Mouse (Mus musculus): Measurements from ENCODE around the gene Catsper4. TPM values are rescaled to one million over a fixed set of nuclear protein-coding genes. Genes with fewer than 3 reads are reported as not detected.

The Catsper4 gene
- polyA plus RNA-seq, 1 experiment from 2014 or later = 0.37 TPM

- no peak overlapping the region for H3K27ac ChIP-seq (ENCODE audit: low read depth, low read length)
- H3K4me3 ChIP-seq (ENCODE audit: low read length) = no peak overlapping the region
- H3K9ac ChIP-seq (ENCODE audit: low read depth, low read length) = no peak overlapping the region
- H3K36me3 ChIP-seq (ENCODE audit: control insufficient read depth, insufficient read depth, low read length) = peaks cover 9% of the 10 kb centered on the region
- ATAC-seq (ENCODE audit: low FRiP score, low TSS enrichment) = no peak
- 92% methylated on average over 3 of the region's 3 CpGs for WGBS
- H3K4me1 ChIP-seq (ENCODE audit: control insufficient read depth, insufficient read depth, low read length) = no peaks in the 10 kb centered on the region
- H3K9me3 ChIP-seq (ENCODE audit: control insufficient read depth, low read length) = no peaks in the 10 kb centered on the region
- no peaks in the 10 kb centered on the region for H3K27me3 ChIP-seq (ENCODE audit: control insufficient read depth, insufficient read depth, low read length)
- H3K4me2 ChIP-seq (replicated peaks; ENCODE audit: low read depth, low read length) = no peak overlapping the region
Observed at GRCm38 (mm10) chr4:134172391-134172790, 54.8 kb downstream of the Catsper4 start.

GRCm38 (mm10) chr4:134166906-134167305 is 60.3 kb downstream of the Catsper4 start:
- 95% methylated on average over 3 of the region's 3 CpGs for WGBS
- peaks cover 6% of the 10 kb centered on the region for H3K36me3 ChIP-seq (ENCODE audit: control insufficient read depth, insufficient read depth, low read length)
- H3K9ac ChIP-seq (ENCODE audit: low read depth, low read length) = no peak overlapping the region
- H3K4me3 ChIP-seq (ENCODE audit: low read length) = no peak overlapping the region
- no peak overlapping the region for H3K4me2 ChIP-seq (replicated peaks; ENCODE audit: low read depth, low read length)
- H3K27me3 ChIP-seq (ENCODE audit: control insufficient read depth, insufficient read depth, low read length) = no peaks in the 10 kb centered on the region
- no peaks in the 10 kb centered on the region for H3K9me3 ChIP-seq (ENCODE audit: control insufficient read depth, low read length)
- no peaks in the 10 kb centered on the region for H3K4me1 ChIP-seq (ENCODE audit: control insufficient read depth, insufficient read depth, low read length)
- H3K27ac ChIP-seq (ENCODE audit: low read depth, low read length) = no peak overlapping the region
- no peak for ATAC-seq (ENCODE audit: low FRiP score, low TSS enrichment)

- H3K4me3 ChIP-seq (ENCODE audit: low read length) = no peak overlapping the region
- WGBS = 79% methylated on average over 3 of the region's 3 CpGs
- H3K27ac ChIP-seq (ENCODE audit: low read depth, low read length) = no peak overlapping the region
Observed at GRCm38 (mm10) chr4:134165548-134166465, 61.4 kb downstream of the Catsper4 start.

GRCm38 (mm10) chr4:134165024-134165423 is 62.2 kb downstream of the Catsper4 start:
- ATAC-seq (ENCODE audit: low FRiP score, low TSS enrichment) = no peak
- Histone ChIP-seq H3K36me3 (ENCODE audit: control insufficient read depth, insufficient read depth, low read length) (no peaks in the 10 kb centered on the region; the same call in 1 of the 2 replicates), H3K9me3 (ENCODE audit: control insufficient read depth, low read length) (no peaks in the 10 kb centered on the region), H3K4me3 (ENCODE audit: low read length) (no peak overlapping the region), H3K9ac (ENCODE audit: low read depth, low read length) (no peak overlapping the region), H3K4me2 (replicated peaks; ENCODE audit: low read depth, low read length) (no peak overlapping the region), H3K27me3 (ENCODE audit: control insufficient read depth, insufficient read depth, low read length) (no peaks in the 10 kb centered on the region), H3K4me1 (ENCODE audit: control insufficient read depth, insufficient read depth, low read length) (no peaks in the 10 kb centered on the region), H3K27ac (ENCODE audit: low read depth, low read length) (no peak overlapping the region)
- 80% methylated on average over 6 of the region's 6 CpGs for WGBS

More at GRCm38 (mm10) chr4:134165548-134166465, 61.4 kb downstream of the Catsper4 start:
- Histone ChIP-seq H3K4me1 (ENCODE audit: control insufficient read depth, insufficient read depth, low read length) (no peaks in the 10 kb centered on the region), H3K9ac (ENCODE audit: low read depth, low read length) (no peak overlapping the region), H3K4me2 (replicated peaks; ENCODE audit: low read depth, low read length) (no peak overlapping the region), H3K36me3 (ENCODE audit: control insufficient read depth, insufficient read depth, low read length) (peaks cover 4% of the 10 kb centered on the region), H3K9me3 (ENCODE audit: control insufficient read depth, low read length) (no peaks in the 10 kb centered on the region), H3K27me3 (ENCODE audit: control insufficient read depth, insufficient read depth, low read length) (no peaks in the 10 kb centered on the region)
- ATAC-seq (ENCODE audit: low FRiP score, low TSS enrichment) = no peak

GRCm38 (mm10) chr4:134164591-134164990 is 62.6 kb downstream of the Catsper4 start:
- no peak overlapping the region for H3K4me2 ChIP-seq (replicated peaks; ENCODE audit: low read depth, low read length)
- H3K27ac ChIP-seq (ENCODE audit: low read depth, low read length) = no peak overlapping the region
- no peak overlapping the region for H3K9ac ChIP-seq (ENCODE audit: low read depth, low read length)
- no peaks in the 10 kb centered on the region for H3K4me1 ChIP-seq (ENCODE audit: control insufficient read depth, insufficient read depth, low read length)
- H3K4me3 ChIP-seq (ENCODE audit: low read length) = no peak overlapping the region
- no peaks in the 10 kb centered on the region; the same call in 1 of the 2 replicates for H3K36me3 ChIP-seq (ENCODE audit: control insufficient read depth, insufficient read depth, low read length)
- whole genome bisulfite sequencing = 80% methylated on average over 5 of the region's 6 CpGs
- H3K9me3 ChIP-seq (ENCODE audit: control insufficient read depth, low read length) = no peaks in the 10 kb centered on the region
- no peaks in the 10 kb centered on the region for H3K27me3 ChIP-seq (ENCODE audit: control insufficient read depth, insufficient read depth, low read length)
- ATAC-seq (ENCODE audit: low FRiP score, low TSS enrichment) = no peak

Other genes with a start within 250 kb of the Catsper4 start
- 42.2 and 42.9 TPM in 2 replicates for gene Dhdds, start 226.5 kb downstream of the Catsper4 start, polyA plus RNA-seq (2014; fragmentation: Nextera tagmentation; extraction: Ambion mirVana)
- not detected in 2 replicates for gene Lin28a, start 208.5 kb downstream of the Catsper4 start, polyA plus RNA-seq (2014; fragmentation: Nextera tagmentation; extraction: Ambion mirVana)
- not detected in 2 replicates for gene Zfp683, start 173.5 kb downstream of the Catsper4 start, polyA plus RNA-seq (2014; fragmentation: Nextera tagmentation; extraction: Ambion mirVana)
- 4.5 and 6.0 TPM in 2 replicates for gene Crybg2, start 166.6 kb downstream of the Catsper4 start, polyA plus RNA-seq (2014; fragmentation: Nextera tagmentation; extraction: Ambion mirVana)
- 8.9 and 12.1 TPM in 2 replicates for gene Cd52, start 132.3 kb downstream of the Catsper4 start, polyA plus RNA-seq (2014; fragmentation: Nextera tagmentation; extraction: Ambion mirVana)
- 9.3 and 12.4 TPM in 2 replicates for gene Ubxn11, start 124.8 kb downstream of the Catsper4 start, polyA plus RNA-seq (2014; fragmentation: Nextera tagmentation; extraction: Ambion mirVana)
- gene Sh3bgrl3, start 98.6 kb downstream of the Catsper4 start, polyA plus RNA-seq (2014; fragmentation: Nextera tagmentation; extraction: Ambion mirVana) = 424 TPM in 2 replicates
- gene Cep85, start 40.3 kb downstream of the Catsper4 start, polyA plus RNA-seq (2014; fragmentation: Nextera tagmentation; extraction: Ambion mirVana) = 98.0 and 123 TPM in 2 replicates
- gene Gm7534, start 24.4 kb downstream of the Catsper4 start, polyA plus RNA-seq (2014; fragmentation: Nextera tagmentation; extraction: Ambion mirVana) = 0.34 and 0.50 TPM in 2 replicates
- 5.0 and 6.4 TPM in 2 replicates for gene Cnksr1, start 11.0 kb upstream of the Catsper4 start, polyA plus RNA-seq (2014; fragmentation: Nextera tagmentation; extraction: Ambion mirVana)
- gene E130218I03Rik, start 16.3 kb upstream of the Catsper4 start, polyA plus RNA-seq (2014; fragmentation: Nextera tagmentation; extraction: Ambion mirVana) = 0.41 TPM in 1 of 2 replicates, not detected in the other
- gene Zfp593, start 18.2 kb upstream of the Catsper4 start, polyA plus RNA-seq (2014; fragmentation: Nextera tagmentation; extraction: Ambion mirVana) = 17.5 and 18.9 TPM in 2 replicates
- not detected in 2 replicates for gene Gm30191, start 19.6 kb upstream of the Catsper4 start, polyA plus RNA-seq (2014; fragmentation: Nextera tagmentation; extraction: Ambion mirVana)
- 9.2 and 12.8 TPM in 2 replicates for gene Grrp1, start 26.7 kb upstream of the Catsper4 start, polyA plus RNA-seq (2014; fragmentation: Nextera tagmentation; extraction: Ambion mirVana)
- 14.9 and 18.8 TPM in 2 replicates for gene Pdik1l, start 60.5 kb upstream of the Catsper4 start, polyA plus RNA-seq (2014; fragmentation: Nextera tagmentation; extraction: Ambion mirVana)
- gene Trim63, start 87.7 kb upstream of the Catsper4 start, polyA plus RNA-seq (2014; fragmentation: Nextera tagmentation; extraction: Ambion mirVana) = 0.88 and 1.4 TPM in 2 replicates
- gene Slc30a2, start 115.8 kb upstream of the Catsper4 start, polyA plus RNA-seq (2014; fragmentation: Nextera tagmentation; extraction: Ambion mirVana) = 0.09 and 0.11 TPM in 2 replicates
- gene Extl1, start 156.5 kb upstream of the Catsper4 start, polyA plus RNA-seq (2014; fragmentation: Nextera tagmentation; extraction: Ambion mirVana) = 0.20 and 0.23 TPM in 2 replicates
- gene Pafah2, start 168.9 kb upstream of the Catsper4 start, polyA plus RNA-seq (2014; fragmentation: Nextera tagmentation; extraction: Ambion mirVana) = 8.4 and 12.3 TPM in 2 replicates
- 1,829 and 1,880 TPM in 2 replicates for gene Stmn1, start 240.9 kb upstream of the Catsper4 start, polyA plus RNA-seq (2014; fragmentation: Nextera tagmentation; extraction: Ambion mirVana)

Measured in kidney, embryonic 14.5 days (tissue).